In genomic region chr10:86258992-86259391, GRCm38 (mm10) we compare ENCODE assay signal across 25 mouse cellular contexts. TPM values are rescaled to one million over a fixed set of nuclear protein-coding genes. Genes with fewer than 3 reads are reported as not detected.
DNase-seq lines count a peak whose midpoint lies in the region; ATAC-seq lines count a peak whose summit lies in the region.
"Had no signal": no experiment of that assay in that cellular context is flagged by ENCODE, and none has a peak within 500 bp of the region (broad histone marks: within the 10 kb centered on the region; RNA-seq: fewer than 3 reads in every experiment).

No protein-coding gene starts in this region.

- peak; percentile 30 for DNase-seq in kidney, adult 18-20 months
- no peak for DNase-seq in kidney, postnatal 10 days
- DNase-seq in kidney, postnatal 25 days = peak; percentile 17 to 59
- DNase-seq in lung, postnatal 4 days = peak; percentile 57 to 78
- DNase-seq in embryonic facial prominence, embryonic 10.5 days (ENCODE audit: low spot score) = no peak
- DNase-seq: adrenal gland, postnatal 36 days; cerebellum, adult 11 months; cerebellum, postnatal 25 days; gastrocnemius, postnatal 36 days; liver; right cerebral cortex, adult 18-20 months; right cerebral cortex, postnatal 4 days; thymus, adult 2 months; thymus, postnatal 4 days had no signal

- 70% methylated on average over 3 of the region's 3 CpGs for WGBS in lung, embryonic 16.5 days
- WGBS in neural tube, embryonic 15.5 days = 86% methylated on average over 3 of the region's 3 CpGs
- WGBS in embryonic facial prominence, embryonic 10.5 days = 86% methylated on average over 3 of the region's 3 CpGs

- no peak overlapping the region for H3K4me2 ChIP-seq in lung, embryonic 16.5 days (ENCODE audit: low read depth, low read length)
- no peak overlapping the region for H3K4me2 ChIP-seq in neural tube, embryonic 15.5 days
- H3K4me2 ChIP-seq: embryonic facial prominence, embryonic 13.5 days; forebrain, embryonic 12.5 days; intestine, embryonic 15.5 days; liver, embryonic 15.5 days; midbrain, embryonic 11.5 days; stomach, embryonic 15.5 days had no signal

- peak; percentile 81 for ATAC-seq in lung, embryonic 16.5 days (ENCODE audit: low read depth)
- ATAC-seq in neural tube, embryonic 15.5 days (ENCODE audit: low FRiP score) = no peak
- ATAC-seq: hindbrain, embryonic 16.5 days; intestine, embryonic 15.5 days had no signal

- H3K27me3 ChIP-seq in lung, embryonic 16.5 days (ENCODE audit: control insufficient read depth, insufficient read depth, low read depth, low read length) = no peaks in the 10 kb centered on the region
- H3K27me3 ChIP-seq in neural tube, embryonic 15.5 days (replicated peaks) = no peaks in the 10 kb centered on the region
- H3K27me3 ChIP-seq in embryonic facial prominence, embryonic 10.5 days (replicated peaks; ENCODE audit: low read depth, poor library complexity, severe bottlenecking) = no peaks in the 10 kb centered on the region
- H3K27me3 ChIP-seq: embryonic facial prominence, embryonic 13.5 days; forebrain, embryonic 12.5 days; intestine, embryonic 15.5 days; liver, embryonic 15.5 days; stomach, embryonic 15.5 days had no signal

- H3K27ac ChIP-seq in lung, embryonic 16.5 days (ENCODE audit: low read length) = peak overlapping the region; percentile 47
- H3K27ac ChIP-seq in neural tube, embryonic 15.5 days (replicated peaks) = no peak overlapping the region
- no peak overlapping the region for H3K27ac ChIP-seq in embryonic facial prominence, embryonic 10.5 days (replicated peaks)
- H3K27ac ChIP-seq: embryonic facial prominence, embryonic 13.5 days; forebrain, embryonic 12.5 days; intestine, embryonic 15.5 days; limb, embryonic 10.5 days; liver, embryonic 15.5 days; stomach, embryonic 15.5 days had no signal

- H3K9me3 ChIP-seq in lung, embryonic 16.5 days (ENCODE audit: control insufficient read depth, low read length) = no peaks in the 10 kb centered on the region
- H3K9me3 ChIP-seq in neural tube, embryonic 15.5 days (replicated peaks) = no peaks in the 10 kb centered on the region
- H3K9me3 ChIP-seq in embryonic facial prominence, embryonic 10.5 days = 0 out of 2 replicates have a peak, but pooled peaks cover 3% of the 10 kb centered on the region
- H3K9me3 ChIP-seq: embryonic facial prominence, embryonic 13.5 days; forebrain, embryonic 12.5 days; intestine, embryonic 15.5 days; limb, embryonic 10.5 days; liver, embryonic 15.5 days; stomach, embryonic 15.5 days had no signal

- H3K9ac ChIP-seq in lung, embryonic 16.5 days (ENCODE audit: low read length) = no peak overlapping the region
- no peak overlapping the region for H3K9ac ChIP-seq in neural tube, embryonic 15.5 days (replicated peaks)
- H3K9ac ChIP-seq: embryonic facial prominence, embryonic 13.5 days; forebrain, embryonic 12.5 days; intestine, embryonic 15.5 days; liver, embryonic 15.5 days; stomach, embryonic 15.5 days had no signal

- no peaks in the 10 kb centered on the region for H3K4me1 ChIP-seq in lung, embryonic 16.5 days (replicated peaks; ENCODE audit: control insufficient read depth, insufficient read depth, low read length)
- no peaks in the 10 kb centered on the region for H3K4me1 ChIP-seq in neural tube, embryonic 15.5 days
- 0 out of 2 replicates have a peak, but pooled peaks cover 3% of the 10 kb centered on the region for H3K4me1 ChIP-seq in embryonic facial prominence, embryonic 10.5 days
- H3K4me1 ChIP-seq: embryonic facial prominence, embryonic 13.5 days; intestine, embryonic 15.5 days; liver, embryonic 15.5 days; stomach, embryonic 15.5 days had no signal

- H3K4me3 ChIP-seq in lung, embryonic 16.5 days (ENCODE audit: low read length) = no peak overlapping the region
- no peak overlapping the region for H3K4me3 ChIP-seq in neural tube, embryonic 15.5 days (replicated peaks)
- no peak overlapping the region for H3K4me3 ChIP-seq in embryonic facial prominence, embryonic 10.5 days
- H3K4me3 ChIP-seq: embryonic facial prominence, embryonic 13.5 days; erythroblast, embryonic 14.5 days; forebrain, embryonic 12.5 days; intestine, embryonic 15.5 days; limb, embryonic 10.5 days; liver, embryonic 15.5 days; stomach, embryonic 15.5 days had no signal

- no peaks in the 10 kb centered on the region for H3K36me3 ChIP-seq in lung, embryonic 16.5 days (ENCODE audit: control insufficient read depth, insufficient read depth, low read length)
- no peaks in the 10 kb centered on the region for H3K36me3 ChIP-seq in neural tube, embryonic 15.5 days
- no peaks in the 10 kb centered on the region for H3K36me3 ChIP-seq in embryonic facial prominence, embryonic 10.5 days (replicated peaks)
- H3K36me3 ChIP-seq: embryonic facial prominence, embryonic 13.5 days; forebrain, embryonic 12.5 days; intestine, embryonic 15.5 days; limb, embryonic 10.5 days; liver, embryonic 15.5 days; stomach, embryonic 15.5 days had no signal

RNA-seq across cellular contexts. Expression of gene Timp3, which starts 41.2 kb away (rescaled TPM):
- 90.5 and 107 TPM in 2 replicates for polyA plus RNA-seq in lung, embryonic 16.5 days (2015; fragmentation: Nextera tagmentation; extraction: Ambion mirVana)
- polyA plus RNA-seq in neural tube, embryonic 15.5 days (2015; fragmentation: Nextera tagmentation; extraction: Ambion mirVana) = 51.6 and 57.1 TPM in 2 replicates
- 29.4 and 36.3 TPM in 2 replicates for polyA plus RNA-seq in embryonic facial prominence, embryonic 10.5 days (2016; fragmentation: Nextera tagmentation; extraction: Ambion mirVana)

Comparison
In these comparisons a context has a peak if more than half of its experiments do, and no peak if none do; other contexts are left out.
1. DNase-seq: peak in kidney, adult 18-20 months (single experiment), kidney, postnatal 25 days (2 of 2) and lung, postnatal 4 days (2 of 2); none in kidney, postnatal 10 days (single experiment) and embryonic facial prominence, embryonic 10.5 days (single experiment).